Mouse (Mus musculus): ENCODE results near the gene Smco2. TPM values are rescaled to one million over a fixed set of nuclear protein-coding genes. Genes with fewer than 3 reads are reported as not detected.

The Smco2 gene
- polyA plus RNA-seq (2011; ENCODE audit: insufficient read depth, insufficient read length, low replicate concordance, missing spikeins), result not detected in 2 replicates

DNA sequence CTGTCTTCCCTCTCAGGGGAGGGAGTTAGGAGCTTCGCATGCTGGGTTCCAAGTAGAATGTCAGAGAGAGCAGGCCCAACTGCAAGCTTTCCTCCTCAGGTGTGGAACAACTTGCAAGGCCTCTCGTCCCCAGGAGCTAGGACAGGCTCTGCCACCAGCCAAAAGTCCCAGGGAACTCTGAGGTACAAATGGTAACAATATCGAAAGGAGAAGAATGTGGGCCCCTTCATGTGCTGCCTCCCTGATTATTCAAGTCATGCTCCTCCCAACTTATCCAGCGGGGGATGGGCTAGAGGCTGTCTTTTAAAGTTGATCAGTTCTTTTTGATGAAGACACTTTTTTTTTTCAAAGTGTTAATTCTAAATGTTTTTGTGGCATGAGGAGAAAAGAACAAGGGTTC is at the start of gene Smco2:
Gene Smco2, plus strand, starts transcription at position 55 of the 400 bp plus-strand sequence.
- Histone ChIP-seq H3K4me1 (ENCODE audit: control insufficient read depth, insufficient read depth, low read length) (no peaks in the 10 kb centered on the region; the same call in 1 of the 2 replicates), H3K4me3 (replicated peaks; ENCODE audit: control insufficient read depth, low read depth, low read length) (no peak within 1 kb of the TSS), H3K27ac (ENCODE audit: control insufficient read depth, insufficient read depth, low read depth, low read length, poor library complexity) (no peak within 1 kb of the TSS)
- TF ChIP-seq CTCF (IDR thresholded peaks at IDR 0.05; ENCODE audit: control insufficient read depth, insufficient read depth, low read length), result no peak
- WGBS, result 76% methylated on average over 4 of the region's 4 CpGs

DNA sequence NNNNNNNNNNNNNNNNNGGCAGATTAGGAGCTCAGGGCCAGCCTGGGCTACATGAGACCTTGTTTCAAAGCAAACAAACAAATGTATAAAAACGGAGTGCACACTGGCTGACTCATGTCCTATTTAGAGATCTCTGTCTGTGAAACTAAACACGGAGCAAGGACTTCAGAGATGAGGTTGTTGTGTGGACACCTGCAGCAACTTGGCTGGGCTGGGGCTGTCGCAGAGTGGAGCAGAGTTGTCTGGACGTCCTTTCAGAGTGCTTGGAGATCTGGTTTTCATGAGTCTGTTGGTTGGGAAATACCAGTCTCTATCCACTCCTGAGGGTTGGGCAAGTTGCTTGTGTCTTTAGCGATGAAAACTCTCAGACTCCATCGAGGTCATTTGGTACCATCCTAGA is 39.9 kb upstream of the Smco2 start:
- H3K27ac ChIP-seq (ENCODE audit: control insufficient read depth, insufficient read depth, low read depth, low read length, poor library complexity), result no peak overlapping the region
- no peaks in the 10 kb centered on the region for H3K4me1 ChIP-seq (ENCODE audit: control insufficient read depth, insufficient read depth, low read length)
- no peak for TF ChIP-seq CTCF (IDR thresholded peaks at IDR 0.05; ENCODE audit: control insufficient read depth, insufficient read depth, low read length)
- TF ChIP-seq POLR2A (IDR thresholded peaks at IDR 0.05; ENCODE audit: borderline replicate concordance, control insufficient read depth, low read depth, low read length), result no peak
- 83% methylated on average over 6 of the region's 6 CpGs for WGBS
- no peak overlapping the region for H3K4me3 ChIP-seq (replicated peaks; ENCODE audit: control insufficient read depth, low read depth, low read length)

DNA sequence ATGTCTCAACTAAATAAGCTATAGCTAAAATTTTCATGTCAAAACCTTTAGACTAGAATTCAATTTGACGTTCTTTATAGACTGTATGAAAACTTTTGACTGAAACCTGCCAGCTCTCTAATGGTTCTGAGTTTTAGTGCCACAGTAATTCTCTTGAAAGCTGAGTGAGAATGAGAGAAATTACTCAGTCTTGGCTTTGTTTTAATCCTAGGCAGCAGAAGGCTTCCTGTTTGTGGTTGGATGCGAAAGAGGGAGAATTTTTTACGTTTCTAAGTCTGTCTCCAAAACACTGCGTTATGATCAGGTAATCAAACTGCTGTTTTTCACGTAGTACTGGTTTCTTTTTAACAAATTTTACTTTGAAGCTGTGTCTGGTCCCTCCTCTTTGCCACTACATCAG is 36.9 kb upstream of the Smco2 start:
- TF ChIP-seq CTCF (IDR thresholded peaks at IDR 0.05; ENCODE audit: control insufficient read depth, insufficient read depth, low read length) (no peak), POLR2A (IDR thresholded peaks at IDR 0.05; ENCODE audit: borderline replicate concordance, control insufficient read depth, low read depth, low read length) (no peak)
- no peak overlapping the region for H3K4me3 ChIP-seq (replicated peaks; ENCODE audit: control insufficient read depth, low read depth, low read length)
- WGBS, result 20% methylated on average over 5 of the region's 5 CpGs
- H3K27ac ChIP-seq (ENCODE audit: control insufficient read depth, insufficient read depth, low read depth, low read length, poor library complexity), result no peak overlapping the region
- no peaks in the 10 kb centered on the region for H3K4me1 ChIP-seq (ENCODE audit: control insufficient read depth, insufficient read depth, low read length)

- Histone ChIP-seq H3K4me1 (ENCODE audit: control insufficient read depth, insufficient read depth, low read length) (no peaks in the 10 kb centered on the region), H3K4me3 (replicated peaks; ENCODE audit: control insufficient read depth, low read depth, low read length) (no peak overlapping the region), H3K27ac (ENCODE audit: control insufficient read depth, insufficient read depth, low read depth, low read length, poor library complexity) (no peak overlapping the region)
- TF ChIP-seq CTCF (IDR thresholded peaks at IDR 0.05; ENCODE audit: control insufficient read depth, insufficient read depth, low read length), result no peak
- TF ChIP-seq POLR2A (IDR thresholded peaks at IDR 0.05; ENCODE audit: borderline replicate concordance, control insufficient read depth, low read depth, low read length), result no peak
- 86% methylated on average over 29 of the region's 29 CpGs for WGBS
Observed at GRCm38 (mm10) chr6:146820177-146820965, 29.5 kb upstream of the Smco2 start.

GRCm38 (mm10) chr6:146821958-146822357 is 27.9 kb upstream of the Smco2 start:
- WGBS, result 67% methylated on average over 13 of the region's 13 CpGs
- no peak for TF ChIP-seq CTCF (IDR thresholded peaks at IDR 0.05; ENCODE audit: control insufficient read depth, insufficient read depth, low read length)
- TF ChIP-seq POLR2A (IDR thresholded peaks at IDR 0.05; ENCODE audit: borderline replicate concordance, control insufficient read depth, low read depth, low read length), result no peak
- no peak overlapping the region for H3K4me3 ChIP-seq (replicated peaks; ENCODE audit: control insufficient read depth, low read depth, low read length)
- H3K27ac ChIP-seq (ENCODE audit: control insufficient read depth, insufficient read depth, low read depth, low read length, poor library complexity), result no peak overlapping the region
- no peaks in the 10 kb centered on the region for H3K4me1 ChIP-seq (ENCODE audit: control insufficient read depth, insufficient read depth, low read length)

- TF ChIP-seq CTCF (IDR thresholded peaks at IDR 0.05; ENCODE audit: control insufficient read depth, insufficient read depth, low read length), result peak; percentile 89
- TF ChIP-seq POLR2A (IDR thresholded peaks at IDR 0.05; ENCODE audit: borderline replicate concordance, control insufficient read depth, low read depth, low read length), result no peak
- Histone ChIP-seq H3K4me1 (ENCODE audit: control insufficient read depth, insufficient read depth, low read length) (no peaks in the 10 kb centered on the region), H3K4me3 (replicated peaks; ENCODE audit: control insufficient read depth, low read depth, low read length) (no peak overlapping the region), H3K27ac (ENCODE audit: control insufficient read depth, insufficient read depth, low read depth, low read length, poor library complexity) (no peak overlapping the region)
- 40% methylated on average over 16 of the region's 16 CpGs for WGBS
Observed at GRCm38 (mm10) chr6:146824727-146825486, 25.0 kb upstream of the Smco2 start.

DNA sequence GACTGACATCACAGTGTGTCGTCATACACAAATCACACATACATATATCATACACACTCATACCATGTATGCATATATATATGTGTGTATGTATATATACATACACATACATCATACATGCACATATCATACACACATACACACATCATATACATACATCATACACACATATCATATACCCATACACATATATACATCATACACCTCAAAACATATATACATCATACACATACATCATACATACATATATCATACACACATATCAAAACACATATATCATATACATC is 24.5 kb upstream of the Smco2 start:
- Histone ChIP-seq H3K4me3 (replicated peaks; ENCODE audit: control insufficient read depth, low read depth, low read length) (no peak overlapping the region), H3K27ac (ENCODE audit: control insufficient read depth, insufficient read depth, low read depth, low read length, poor library complexity) (no peak overlapping the region), H3K4me1 (ENCODE audit: control insufficient read depth, insufficient read depth, low read length) (no peaks in the 10 kb centered on the region)
- TF ChIP-seq POLR2A (IDR thresholded peaks at IDR 0.05; ENCODE audit: borderline replicate concordance, control insufficient read depth, low read depth, low read length) (no peak), CTCF (IDR thresholded peaks at IDR 0.05; ENCODE audit: control insufficient read depth, insufficient read depth, low read length) (no peak)
- 90% methylated on average over 1 of the region's 1 CpGs for WGBS

DNA sequence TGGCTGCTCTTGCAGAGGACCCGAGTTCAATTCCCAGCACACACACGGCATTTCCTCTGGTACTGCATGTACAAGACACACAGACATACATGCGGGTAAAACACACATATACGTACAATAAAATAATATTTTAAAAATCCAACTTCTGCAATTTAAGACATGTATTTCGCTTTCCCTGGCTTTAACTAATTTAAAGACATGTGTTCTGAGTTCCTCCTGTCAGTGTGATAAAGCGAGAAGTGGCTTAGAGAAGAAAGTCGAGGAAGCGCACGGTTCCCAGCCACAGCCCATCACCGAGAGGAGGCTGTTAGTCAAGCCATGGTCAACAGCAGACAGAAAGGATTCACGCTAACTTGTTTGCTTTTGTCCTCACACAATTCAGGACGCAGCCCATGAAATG is 18.6 kb upstream of the Smco2 start:
- TF ChIP-seq CTCF (IDR thresholded peaks at IDR 0.05; ENCODE audit: control insufficient read depth, insufficient read depth, low read length), result no peak
- TF ChIP-seq POLR2A (IDR thresholded peaks at IDR 0.05; ENCODE audit: borderline replicate concordance, control insufficient read depth, low read depth, low read length), result no peak
- WGBS, result 79% methylated on average over 12 of the region's 12 CpGs

More for the DNA sequence above, 18.6 kb upstream of the Smco2 start:
- no peaks in the 10 kb centered on the region for H3K4me1 ChIP-seq (ENCODE audit: control insufficient read depth, insufficient read depth, low read length)
- H3K4me3 ChIP-seq (replicated peaks; ENCODE audit: control insufficient read depth, low read depth, low read length), result no peak overlapping the region
- no peak overlapping the region for H3K27ac ChIP-seq (ENCODE audit: control insufficient read depth, insufficient read depth, low read depth, low read length, poor library complexity)

Data from bone marrow, adult 2 months (tissue).